17 mouse cellular contexts compared by ENCODE assay signal in the genomic region with DNA sequence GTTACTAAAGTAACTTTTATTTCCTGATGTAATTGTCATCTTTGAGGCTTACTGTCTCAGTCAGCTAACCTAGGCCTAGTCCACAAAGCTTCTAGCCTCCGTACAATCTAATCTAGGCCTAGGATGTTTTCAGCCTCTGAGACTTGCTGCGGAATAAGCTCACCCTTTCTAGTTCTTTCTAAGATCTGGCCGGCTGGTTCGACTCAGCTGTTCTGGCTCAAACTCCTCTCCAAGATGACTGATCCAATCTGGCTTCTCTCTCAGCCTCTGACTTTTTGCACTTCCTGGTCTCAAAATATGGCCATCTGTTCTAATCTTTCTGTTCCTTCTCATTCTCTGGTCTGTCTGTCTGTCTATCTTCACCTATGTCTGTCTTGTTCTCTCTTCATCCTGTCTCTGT.
"Had no signal": no experiment of that assay in that cellular context is flagged by ENCODE, and none has a peak within 500 bp of the region (broad histone marks: within the 10 kb centered on the region; RNA-seq: fewer than 3 reads in every experiment).

No protein-coding gene starts in this region.

- ATAC-seq: lung, postnatal 0 days; midbrain, embryonic 13.5 days; midbrain, embryonic 15.5 days had no signal

- H3K4me2 ChIP-seq: lung, embryonic 15.5 days; midbrain, embryonic 11.5 days; midbrain, embryonic 13.5 days; midbrain, embryonic 15.5 days; neural tube, embryonic 12.5 days; stomach, embryonic 15.5 days had no signal

- H3K4me3 ChIP-seq: lung, embryonic 15.5 days; megakaryocyte, embryonic 14.5 days; midbrain, embryonic 13.5 days; midbrain, embryonic 15.5 days; neural tube, embryonic 12.5 days; stomach, embryonic 15.5 days had no signal

- H3K4me1 ChIP-seq: lung, embryonic 15.5 days; midbrain, embryonic 15.5 days; neural tube, embryonic 12.5 days; stomach, embryonic 15.5 days had no signal

- H3K9ac ChIP-seq: lung, embryonic 15.5 days; midbrain, embryonic 13.5 days; midbrain, embryonic 15.5 days; neural tube, embryonic 12.5 days; stomach, embryonic 15.5 days had no signal

- H3K27me3 ChIP-seq: lung, embryonic 15.5 days; midbrain, embryonic 13.5 days; midbrain, embryonic 15.5 days; neural tube, embryonic 12.5 days; stomach, embryonic 15.5 days had no signal

- H3K9me3 ChIP-seq: lung, embryonic 15.5 days; midbrain, embryonic 13.5 days; midbrain, embryonic 15.5 days; neural tube, embryonic 12.5 days; stomach, embryonic 15.5 days had no signal

- H3K27ac ChIP-seq: lung, embryonic 15.5 days; macrophage; midbrain, embryonic 13.5 days; midbrain, embryonic 15.5 days; neural tube, embryonic 12.5 days; stomach, embryonic 15.5 days; stomach, postnatal 0 days had no signal

- DNase-seq: lung, adult 2 months; lung, postnatal 14 days; lung, postnatal 36 days; right cerebral cortex, postnatal 14 days; thymus, adult 2 months; thymus, postnatal 25 days; thymus, postnatal 4 days had no signal
